Mouse (Mus musculus) T-helper 2 cell (primary cell): ENCODE measurements around the gene Gm3417.
"Not testable (repeated sequence)": the region's sequence is repeated elsewhere in the genome, so short reads cannot be mapped to it uniquely, and the experiment has no call there.

Experiments
- in situ Hi-C: fragments of 300-600 bp; cut with MboI, MseI; formaldehyde crosslinking; loops from one replicate; pipeline ENCODE4 v1.15.1; 2025; ENCODE audit warnings: high pct_unique_total_duplicates

Gene Gm3417

GRCm38 (mm10) chr17:14959979-14960378 is 18.6 kb downstream of the Gm3417 start:
- in situ Hi-C loops: loop anchor here (10.0 to 25.0 kb wide), 2 partner anchors 45 to 777 kb away; no protein-coding TSS in a partner anchor

DNA sequence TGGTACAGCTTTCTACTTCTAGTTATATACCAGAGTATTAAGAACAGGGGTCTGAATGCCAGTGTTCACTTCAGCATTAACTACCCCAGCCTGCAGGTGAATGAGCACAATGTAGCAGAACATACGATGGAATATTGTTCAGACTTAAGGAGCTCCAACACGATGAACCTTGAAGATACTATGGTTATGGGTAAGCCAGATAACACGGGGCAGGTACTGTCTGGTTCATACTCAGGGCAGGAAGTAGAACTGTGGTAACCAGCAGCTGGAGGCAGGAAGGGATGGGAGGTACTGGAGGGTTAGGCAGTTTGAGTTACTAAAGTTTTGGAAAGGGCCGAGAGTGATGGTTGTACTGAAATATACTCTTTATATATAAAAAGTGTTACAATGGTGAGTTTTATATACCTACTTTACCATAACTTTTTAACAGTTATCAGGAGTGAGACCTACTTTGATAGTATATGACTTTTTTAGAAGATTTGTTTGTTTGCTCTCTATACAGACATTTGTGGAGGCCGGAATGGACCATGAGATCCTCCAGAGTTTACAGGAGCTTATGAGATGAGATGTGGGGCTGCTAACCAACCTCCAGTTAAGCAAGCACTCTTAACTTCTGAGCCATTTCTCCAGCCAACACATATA is 19.8 kb downstream of the Gm3417 start:
- in situ Hi-C loops: loop anchor here (10.0 to 25.0 kb wide), 2 partner anchors 46 to 778 kb away; no protein-coding TSS in a partner anchor

- in situ Hi-C loops: loop anchor here (10.0 to 25.0 kb wide), 2 partner anchors 51 to 784 kb away; no protein-coding TSS in a partner anchor
Measured at GRCm38 (mm10) chr17:14953452-14953851, 25.1 kb downstream of the Gm3417 start.

- in situ Hi-C loops: no loop called here
Measured at GRCm38 (mm10) chr17:14949161-14949827, 29.3 kb downstream of the Gm3417 start.

GRCm38 (mm10) chr17:14944551-14944950 is 34.0 kb downstream of the Gm3417 start:
- in situ Hi-C loops: no loop called here

DNA sequence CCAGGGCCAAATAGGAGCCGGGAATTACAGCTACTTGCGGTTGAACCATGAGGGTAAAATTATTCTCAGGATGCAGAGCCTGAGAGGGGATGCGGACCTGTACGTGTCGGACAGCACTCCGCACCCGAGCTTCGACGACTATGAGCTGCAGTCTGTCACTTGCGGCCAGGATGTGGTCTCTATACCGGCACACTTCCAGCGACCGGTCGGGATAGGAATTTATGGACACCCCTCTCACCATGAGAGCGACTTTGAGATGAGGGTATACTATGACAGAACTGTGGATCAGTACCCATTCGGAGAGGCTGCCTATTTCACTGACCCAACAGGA is 34.9 kb downstream of the Gm3417 start:
- in situ Hi-C loops: no loop called here

- in situ Hi-C loops: no loop called here
Measured at GRCm38 (mm10) chr17:14943009-14943728, 35.4 kb downstream of the Gm3417 start, which contains the start of the genes Wdr27 and 1600012H06Rik. TSS of gene Wdr27 (minus strand) at chr17:14943158. TSS of gene 1600012H06Rik (plus strand) at chr17:14943184.

GRCm38 (mm10) chr17:14942181-14942580 is 36.4 kb downstream of the Gm3417 start:
- in situ Hi-C loops: not testable (repeated sequence)

DNA sequence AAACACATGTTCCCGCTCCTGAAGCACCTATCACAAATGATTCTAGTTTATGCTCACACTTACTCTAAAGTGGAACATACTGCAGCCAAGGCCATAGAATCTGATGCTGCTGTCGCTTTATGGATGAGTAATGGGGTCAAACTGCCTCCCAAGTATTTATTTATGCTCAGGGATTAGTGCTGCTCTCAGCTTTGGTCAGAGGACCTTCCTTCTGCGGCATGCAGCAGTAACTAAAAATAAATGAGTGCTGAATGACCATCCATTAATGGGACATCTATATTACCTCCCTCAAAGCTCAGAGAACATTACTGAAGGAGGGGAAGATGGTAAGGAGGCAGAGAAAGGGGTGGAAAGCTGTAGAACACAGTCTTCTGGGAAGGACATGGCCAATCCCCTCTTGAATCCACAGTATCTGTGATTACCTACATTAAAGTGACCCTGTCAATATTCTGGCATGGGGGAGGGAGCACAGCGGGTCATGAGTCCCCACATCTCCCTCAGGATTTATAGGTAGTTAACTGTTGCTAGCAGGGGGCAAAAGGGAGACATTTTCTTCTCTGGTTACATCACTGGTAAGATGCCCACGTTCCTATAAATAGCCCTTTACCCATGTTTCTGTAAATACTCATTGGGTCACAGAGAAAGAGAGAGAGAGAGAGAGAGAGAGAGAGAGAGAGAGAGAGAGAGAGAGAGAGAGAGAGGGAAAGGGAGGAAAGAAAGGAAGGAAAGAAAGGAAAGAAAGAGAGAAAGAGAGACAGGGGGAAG is 42.6 kb downstream of the Gm3417 start:
- in situ Hi-C loops: no loop called here

DNA sequence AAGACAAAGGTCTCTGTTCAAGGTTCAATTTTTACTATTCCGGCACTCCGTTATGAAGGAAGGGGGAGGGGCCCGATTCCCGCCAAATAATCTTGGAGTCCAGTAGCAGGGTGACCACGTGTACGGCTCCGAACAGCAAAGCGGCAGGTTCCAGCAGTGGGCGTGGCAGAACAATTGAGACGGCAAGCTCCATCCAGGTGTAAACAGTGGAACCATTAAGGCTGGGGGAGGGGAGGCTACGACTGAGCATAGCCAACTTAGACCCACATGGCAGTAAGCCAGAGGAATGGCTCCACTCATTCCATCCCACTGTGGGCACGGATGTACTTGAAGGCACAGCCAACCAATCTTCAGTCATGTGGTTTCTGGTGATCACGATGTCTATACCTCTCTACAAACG is 43.3 kb downstream of the Gm3417 start:
- in situ Hi-C loops: not testable (repeated sequence)

GRCm38 (mm10) chr17:14931469-14931868 is 47.1 kb downstream of the Gm3417 start:
- in situ Hi-C loops: no loop called here

DNA sequence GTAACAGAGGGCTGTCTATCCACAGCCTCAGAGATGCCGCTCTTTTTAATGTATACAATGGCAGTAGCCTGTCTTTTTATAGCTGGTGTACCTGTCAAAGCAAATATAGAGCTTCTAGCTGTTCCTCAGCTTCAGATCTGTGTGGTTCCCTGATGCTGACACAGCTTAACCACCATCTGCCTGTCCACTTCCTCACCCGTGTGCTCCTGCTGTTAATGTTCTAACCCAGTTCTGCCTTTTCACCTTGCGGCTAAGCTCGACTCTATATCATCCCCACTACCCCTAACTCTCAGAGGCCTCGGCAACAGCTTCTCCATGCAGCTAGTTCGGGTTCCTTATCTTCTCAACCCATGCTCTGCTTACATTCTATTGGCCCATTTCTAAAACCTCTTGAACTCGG is 47.9 kb downstream of the Gm3417 start:
- in situ Hi-C loops: no loop called here

DNA sequence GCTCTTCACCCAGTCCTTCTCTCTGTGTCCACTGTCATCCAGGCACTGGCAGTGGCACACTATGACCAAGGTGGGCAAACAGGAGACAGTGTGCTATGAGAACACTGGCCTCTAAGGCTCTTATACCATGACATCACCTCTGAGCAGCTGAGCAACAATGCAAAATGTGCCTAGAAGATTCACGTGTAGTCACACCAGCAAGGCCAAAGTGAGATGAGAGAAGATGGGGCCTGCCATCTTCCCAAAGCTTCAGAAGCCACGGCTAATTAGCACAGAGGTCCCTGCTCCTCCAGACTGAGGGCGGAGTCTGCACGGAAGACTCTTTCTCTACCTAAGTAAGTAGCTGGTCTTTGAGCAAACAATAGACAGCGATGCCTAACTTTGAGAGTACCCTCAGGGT is 50.0 kb downstream of the Gm3417 start:
- in situ Hi-C loops: no loop called here

DNA sequence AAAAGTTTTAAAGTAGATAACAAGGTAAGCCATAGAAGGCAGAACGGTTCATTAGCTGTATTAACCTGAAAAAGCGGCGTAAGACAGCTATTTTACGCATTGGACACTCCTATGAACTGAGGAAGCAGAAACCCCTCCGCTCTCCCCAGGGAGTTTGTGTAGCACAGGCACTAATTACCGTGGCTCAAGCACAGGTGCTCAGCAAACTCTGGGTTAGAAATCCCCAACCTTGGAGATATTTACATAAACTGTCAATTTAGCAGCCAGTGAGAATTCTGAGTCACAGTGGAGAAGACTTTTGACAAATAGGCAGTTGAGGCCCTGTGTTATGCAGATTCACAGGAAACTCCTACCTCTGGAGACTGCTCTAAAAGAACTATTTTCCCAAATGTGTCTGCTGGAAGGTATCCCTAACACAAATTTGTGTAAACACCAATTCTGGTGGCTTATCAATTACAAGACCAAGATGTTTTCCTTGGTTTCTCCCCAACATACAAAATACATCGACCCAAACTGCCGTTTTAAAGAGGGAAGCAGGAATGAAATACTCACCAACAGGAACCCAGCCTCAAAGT is 50.9 kb downstream of the Gm3417 start:
- in situ Hi-C loops: no loop called here

DNA sequence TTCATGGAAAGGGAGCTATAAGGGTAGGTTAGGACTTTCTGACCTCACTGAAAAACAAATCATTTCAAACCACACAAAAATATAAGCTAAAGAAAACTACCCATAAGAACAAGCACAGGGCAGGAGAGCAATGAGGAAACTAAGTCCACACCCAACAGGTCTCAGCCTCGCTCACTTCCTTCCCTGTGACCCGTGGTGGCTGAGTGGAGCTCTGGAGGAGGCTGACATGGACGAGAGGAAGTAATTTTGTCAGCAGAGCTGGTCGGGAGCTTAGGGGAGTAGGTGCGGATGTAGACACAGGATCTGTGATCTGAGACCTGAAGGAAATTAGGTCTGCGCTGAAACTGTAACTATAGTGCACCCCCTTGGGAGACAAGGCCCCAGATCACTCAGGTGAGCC is 57.0 kb downstream of the Gm3417 start:
- in situ Hi-C loops: no loop called here

GRCm38 (mm10) chr17:14917866-14918265 is 60.7 kb downstream of the Gm3417 start:
- in situ Hi-C loops: no loop called here

- in situ Hi-C loops: no loop called here
Measured at GRCm38 (mm10) chr17:14914401-14914800, 64.2 kb downstream of the Gm3417 start.
